Mouse (Mus musculus): ENCODE results near the gene Rab23.

DNA sequence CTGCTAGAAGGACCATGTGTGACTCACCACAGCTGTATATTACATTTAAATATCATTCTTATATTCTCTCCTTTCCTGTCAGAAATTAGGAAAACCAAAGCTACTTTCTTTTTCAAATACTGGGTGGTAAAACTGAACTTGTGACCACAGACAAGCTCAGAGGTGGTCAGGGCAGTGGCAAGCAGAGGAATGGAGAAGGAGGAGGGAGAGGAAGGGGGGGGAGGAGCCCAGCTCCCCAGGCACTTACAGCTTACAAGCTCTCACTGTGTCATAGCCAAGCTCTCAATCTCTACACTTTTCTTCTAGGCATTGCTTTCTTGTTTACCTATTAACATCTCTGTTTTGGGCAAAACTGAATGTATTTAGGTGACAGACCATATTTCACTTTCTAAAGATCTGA, 49.1 kb downstream of the Rab23 start:
- TF ChIP-seq CTCF (IDR thresholded peaks at IDR 0.05; ENCODE audit: low read depth): no peak
- no peak for TF ChIP-seq EP300 (IDR thresholded peaks at IDR 0.05; ENCODE audit: low read depth)
